Mouse (Mus musculus) limb, embryonic 12.5 days (tissue): ENCODE measurements around the gene Plxnc1. TPM values are rescaled to one million over a fixed set of nuclear protein-coding genes. Genes with fewer than 3 reads are reported as not detected.

ENCODE experiments used
- ATAC-seq: fragments of 200-750 bp; cut with Nextera tagmentation; 2 replicates; pipeline ENCODE4 v1.8.0; 2017; ENCODE audit warnings: low read depth, moderate TSS enrichment; ENCODE audit not compliant: insufficient number of reproducible peaks, insufficient read depth, low FRiP score, low TSS enrichment
- H3K27ac ChIP-seq: fragments of 300-500 bp; sonication (generic); 2 replicates; pipeline ENCODE4 v1.5.1; 2016; ENCODE audit warnings: mild to moderate bottlenecking, moderate library complexity
- H3K27me3 ChIP-seq: fragments of 300-500 bp; sonication (generic); 2 replicates; pipeline ENCODE4 v1.6.1; 2016; ENCODE audit warnings: mild to moderate bottlenecking, moderate library complexity
- H3K36me3 ChIP-seq: fragments of 300-500 bp; sonication (generic); 2 replicates; pipeline ENCODE4 v1.6.1; 2016; ENCODE audit warnings: mild to moderate bottlenecking, moderate library complexity
- H3K4me1 ChIP-seq: fragments of 300-500 bp; sonication (generic); replicated peaks from 2 replicates; pipeline ENCODE4 v1.6.1; 2016
- H3K4me2 ChIP-seq: fragments of 300-500 bp; sonication (generic); 2 replicates; pipeline ENCODE4 v1.6.1; 2016; ENCODE audit warnings: mild to moderate bottlenecking, moderate library complexity
- H3K4me3 ChIP-seq: fragments of 300-500 bp; sonication (generic); replicated peaks from 2 replicates; pipeline ENCODE4 v1.5.1; 2016; ENCODE audit warnings: mild to moderate bottlenecking
- H3K9ac ChIP-seq: fragments of 300-500 bp; sonication (generic); replicated peaks from 2 replicates; pipeline ENCODE4 v1.6.1; 2016; ENCODE audit warnings: mild to moderate bottlenecking, moderate library complexity
- H3K9me3 ChIP-seq: fragments of 300-500 bp; sonication (generic); 2 replicates; pipeline ENCODE4 v1.6.1; 2016; ENCODE audit warnings: mild to moderate bottlenecking, moderate library complexity
- WGBS: fragments of 180-500 bp; shearing (Covaris S2); methylation state at CpG from one replicate; pipeline ENCODE4 v1.1.7; 2016; 5-methylcytosine and 5-hydroxymethylcytosine counted together
- polyA plus RNA-seq: library from polyadenylated mRNA; unstranded; fragments of >200 nt; fragmentation: Nextera tagmentation; extraction: Ambion mirVana; gene quantifications from 2 replicates; pipeline ENCODE4 v1.2.1, GENCODE M21; 2016

The Plxnc1 gene
- polyA plus RNA-seq, 1 experiment from 2014 or later, result 1.3 TPM

DNA sequence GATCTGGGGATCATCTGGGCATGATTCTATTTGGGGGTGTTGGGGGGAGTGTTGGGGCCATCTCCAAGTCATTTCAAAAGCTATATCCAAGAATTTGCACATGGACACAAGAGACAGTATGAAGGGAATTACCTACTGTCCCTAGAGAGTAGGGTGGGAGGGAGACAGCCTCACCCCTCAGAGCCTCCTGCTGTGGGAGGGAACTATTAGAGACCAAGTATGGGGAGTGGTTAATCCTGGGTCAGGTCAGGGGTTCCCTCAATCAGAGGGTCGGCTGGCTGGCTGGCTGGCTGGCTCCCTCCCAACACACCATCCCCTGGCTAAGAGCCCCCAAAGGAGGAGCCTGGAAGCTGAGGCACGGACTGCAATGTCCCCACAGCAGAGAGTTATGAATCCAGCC lies 24.7 kb downstream of the Plxnc1 start:
- ATAC-seq, result no peak
- WGBS, result 57% methylated on average over 2 of the region's 2 CpGs
- Histone ChIP-seq H3K9me3 (no peaks in the 10 kb centered on the region), H3K4me1 (peaks cover 5% of the 10 kb centered on the region; the same call in 1 of the 2 replicates), H3K36me3 (no peaks in the 10 kb centered on the region), H3K4me2 (no peak overlapping the region), H3K4me3 (no peak overlapping the region), H3K9ac (no peak overlapping the region), H3K27me3 (no peaks in the 10 kb centered on the region), H3K27ac (no peak overlapping the region)

DNA sequence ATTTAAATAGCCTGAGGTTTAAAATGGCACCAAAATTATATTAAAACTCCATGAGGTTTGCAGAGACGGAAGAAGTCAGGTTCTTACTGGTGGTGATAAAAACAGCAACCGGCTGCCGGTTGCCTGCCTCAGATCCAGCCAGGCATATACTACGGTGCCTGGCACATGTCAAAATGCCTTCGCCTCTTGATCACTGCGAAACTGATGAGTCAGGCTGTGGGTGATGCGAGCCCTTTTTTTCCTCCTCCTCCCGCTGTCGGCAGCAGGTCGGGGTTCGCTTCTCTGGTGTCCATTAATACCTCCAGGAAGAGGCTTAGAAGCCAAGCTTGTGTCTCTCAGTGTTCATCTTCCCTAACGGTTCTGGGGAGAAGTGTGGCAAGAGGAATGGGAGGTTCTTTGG lies 25.1 kb downstream of the Plxnc1 start:
- ATAC-seq, result no peak
- no peak overlapping the region for H3K9ac ChIP-seq
- peaks cover 5% of the 10 kb centered on the region; the same call in 1 of the 2 replicates for H3K4me1 ChIP-seq
- no peak overlapping the region for H3K27ac ChIP-seq
- WGBS, result 66% methylated on average over 12 of the region's 12 CpGs
- no peaks in the 10 kb centered on the region for H3K9me3 ChIP-seq
- H3K36me3 ChIP-seq, result no peaks in the 10 kb centered on the region
- H3K4me3 ChIP-seq, result no peak overlapping the region
- no peaks in the 10 kb centered on the region for H3K27me3 ChIP-seq
- no peak overlapping the region for H3K4me2 ChIP-seq

GRCm38 (mm10) chr10:94918618-94919017 lies 26.0 kb downstream of the Plxnc1 start:
- no peak overlapping the region for H3K4me3 ChIP-seq
- no peak overlapping the region for H3K27ac ChIP-seq
- H3K9ac ChIP-seq, result no peak overlapping the region
- peaks cover 5% of the 10 kb centered on the region; the same call in 1 of the 2 replicates for H3K4me1 ChIP-seq
- H3K9me3 ChIP-seq, result no peaks in the 10 kb centered on the region
- H3K36me3 ChIP-seq, result no peaks in the 10 kb centered on the region
- H3K4me2 ChIP-seq, result no peak overlapping the region
- WGBS, result 86% methylated on average over 7 of the region's 7 CpGs
- H3K27me3 ChIP-seq, result no peaks in the 10 kb centered on the region
- no peak for ATAC-seq

DNA sequence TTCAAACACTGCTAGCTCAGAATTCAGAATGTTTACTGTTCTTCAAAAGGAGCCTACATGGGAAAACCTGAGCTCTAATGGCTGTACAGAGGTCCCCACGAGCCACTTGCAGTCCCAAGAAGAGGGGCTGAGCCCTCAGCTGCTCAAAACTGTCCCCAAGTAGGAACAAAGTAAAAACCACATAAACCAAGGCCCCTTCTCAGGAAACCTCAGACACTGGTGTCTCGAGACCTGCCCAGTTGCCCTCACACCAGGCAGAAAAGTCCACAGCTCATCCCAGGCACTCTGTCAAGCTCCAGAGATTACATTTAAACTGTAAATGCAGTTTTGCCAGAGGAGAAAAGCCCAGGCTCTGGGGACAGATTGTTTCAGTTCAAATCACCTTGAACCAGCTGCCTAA lies 26.6 kb downstream of the Plxnc1 start:
- no peak overlapping the region; the same call in 1 of the 2 replicates for H3K27ac ChIP-seq

GRCm38 (mm10) chr10:94917354-94917753 lies 27.3 kb downstream of the Plxnc1 start:
- Histone ChIP-seq H3K36me3 (no peaks in the 10 kb centered on the region), H3K27ac (no peak overlapping the region; the same call in 1 of the 2 replicates), H3K4me1 (peaks cover 5% of the 10 kb centered on the region; the same call in 1 of the 2 replicates), H3K9ac (no peak overlapping the region), H3K4me3 (no peak overlapping the region), H3K4me2 (no peak overlapping the region), H3K27me3 (no peaks in the 10 kb centered on the region), H3K9me3 (no peaks in the 10 kb centered on the region)
- ATAC-seq, result no peak
- WGBS, result 64% methylated on average over 4 of the region's 4 CpGs

More for the DNA sequence above, 26.6 kb downstream of the Plxnc1 start:
- 71% methylated on average over 2 of the region's 2 CpGs for WGBS
- peaks cover 5% of the 10 kb centered on the region; the same call in 1 of the 2 replicates for H3K4me1 ChIP-seq
- no peak for ATAC-seq
- no peaks in the 10 kb centered on the region for H3K36me3 ChIP-seq
- no peaks in the 10 kb centered on the region for H3K9me3 ChIP-seq
- no peaks in the 10 kb centered on the region for H3K27me3 ChIP-seq
- H3K9ac ChIP-seq, result no peak overlapping the region
- H3K4me2 ChIP-seq, result no peak overlapping the region
- no peak overlapping the region for H3K4me3 ChIP-seq

DNA sequence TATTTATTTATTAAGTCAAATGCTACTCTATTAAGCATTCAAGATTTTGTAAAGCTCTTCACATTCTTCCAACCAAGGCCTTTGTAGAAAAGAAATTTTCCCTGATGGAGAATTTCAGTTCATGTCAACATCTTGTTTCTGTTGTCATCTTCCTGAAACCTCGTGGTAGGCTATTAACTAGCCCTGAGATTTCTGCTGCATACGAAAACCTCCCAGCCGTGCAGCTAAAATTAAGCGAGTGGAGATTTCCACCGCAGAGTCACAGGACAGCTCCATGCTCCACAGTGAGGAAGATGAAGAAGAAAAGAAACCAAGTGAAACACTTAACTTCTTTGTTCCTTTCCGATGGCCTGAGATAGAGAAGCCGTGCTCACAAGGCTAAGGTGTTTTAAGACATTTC lies 28.0 kb downstream of the Plxnc1 start:
- H3K27ac ChIP-seq, result no peak overlapping the region
- H3K36me3 ChIP-seq, result no peaks in the 10 kb centered on the region
- no peak overlapping the region for H3K4me2 ChIP-seq
- no peak overlapping the region for H3K9ac ChIP-seq
- 90% methylated on average over 7 of the region's 7 CpGs for WGBS
- H3K27me3 ChIP-seq, result no peaks in the 10 kb centered on the region
- no peaks in the 10 kb centered on the region for H3K9me3 ChIP-seq
- no peak overlapping the region for H3K4me3 ChIP-seq
- H3K4me1 ChIP-seq, result peaks cover 5% of the 10 kb centered on the region; the same call in 1 of the 2 replicates
- ATAC-seq, result no peak

- H3K4me1 ChIP-seq, result peaks cover 5% of the 10 kb centered on the region; the same call in 1 of the 2 replicates
- no peak overlapping the region for H3K4me3 ChIP-seq
- H3K9ac ChIP-seq, result no peak overlapping the region
- no peak overlapping the region for H3K4me2 ChIP-seq
- no peak overlapping the region for H3K27ac ChIP-seq
- H3K27me3 ChIP-seq, result no peaks in the 10 kb centered on the region
- H3K36me3 ChIP-seq, result no peaks in the 10 kb centered on the region
- H3K9me3 ChIP-seq, result no peaks in the 10 kb centered on the region
- no peak for ATAC-seq
- 89% methylated on average over 6 of the region's 6 CpGs for WGBS
Measured at GRCm38 (mm10) chr10:94915746-94916145, 28.9 kb downstream of the Plxnc1 start.

GRCm38 (mm10) chr10:94914081-94914480 lies 30.6 kb downstream of the Plxnc1 start:
- H3K4me2 ChIP-seq, result no peak overlapping the region
- 93% methylated on average over 11 of the region's 11 CpGs for WGBS
- no peak overlapping the region for H3K9ac ChIP-seq
- peaks cover 5% of the 10 kb centered on the region; the same call in 1 of the 2 replicates for H3K4me1 ChIP-seq
- H3K4me3 ChIP-seq, result no peak overlapping the region
- H3K9me3 ChIP-seq, result no peaks in the 10 kb centered on the region
- ATAC-seq, result no peak
- H3K36me3 ChIP-seq, result no peaks in the 10 kb centered on the region
- H3K27me3 ChIP-seq, result no peaks in the 10 kb centered on the region
- H3K27ac ChIP-seq, result no peak overlapping the region

GRCm38 (mm10) chr10:94913336-94913739 lies 31.3 kb downstream of the Plxnc1 start:
- Histone ChIP-seq H3K4me3 (no peak overlapping the region), H3K9me3 (no peaks in the 10 kb centered on the region), H3K4me1 (peaks cover 5% of the 10 kb centered on the region; the same call in 1 of the 2 replicates), H3K27ac (no peak overlapping the region), H3K27me3 (no peaks in the 10 kb centered on the region), H3K9ac (no peak overlapping the region), H3K36me3 (no peaks in the 10 kb centered on the region), H3K4me2 (no peak overlapping the region)
- whole genome bisulfite sequencing, result 71% methylated on average over 5 of the region's 5 CpGs
- no peak for ATAC-seq

GRCm38 (mm10) chr10:94912551-94912950 lies 32.1 kb downstream of the Plxnc1 start:
- Histone ChIP-seq H3K27ac (no peak overlapping the region), H3K4me3 (no peak overlapping the region), H3K27me3 (no peaks in the 10 kb centered on the region), H3K9ac (no peak overlapping the region), H3K9me3 (no peaks in the 10 kb centered on the region), H3K4me1 (peaks cover 4% of the 10 kb centered on the region; the same call in 1 of the 2 replicates), H3K36me3 (no peaks in the 10 kb centered on the region), H3K4me2 (no peak overlapping the region)
- no peak for ATAC-seq
- 86% methylated on average over 1 of the region's 1 CpGs for WGBS

DNA sequence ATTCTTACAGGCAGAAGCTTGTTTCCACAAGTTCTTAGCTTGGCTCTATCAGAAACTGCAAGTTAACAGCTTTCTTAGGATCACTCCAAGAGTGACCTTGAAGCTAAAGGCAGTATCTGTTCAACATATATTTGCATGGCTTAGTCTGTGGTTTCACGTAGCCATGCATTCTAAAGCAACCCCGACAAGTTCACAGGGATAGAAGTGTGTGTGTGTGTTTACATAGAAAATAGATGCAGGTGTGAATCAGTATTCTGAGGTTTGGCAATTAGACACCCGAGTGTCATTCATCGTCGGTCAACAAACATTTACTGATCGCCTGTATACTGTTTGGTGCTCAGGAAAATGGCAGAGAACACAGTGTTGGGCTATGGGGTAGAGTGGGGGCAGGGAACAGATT lies 33.5 kb downstream of the Plxnc1 start:
- Histone ChIP-seq H3K4me3 (no peak overlapping the region), H3K36me3 (no peaks in the 10 kb centered on the region), H3K9me3 (no peaks in the 10 kb centered on the region), H3K27me3 (no peaks in the 10 kb centered on the region), H3K4me1 (peaks cover 4% of the 10 kb centered on the region), H3K9ac (no peak overlapping the region), H3K4me2 (no peak overlapping the region), H3K27ac (no peak overlapping the region)
- 89% methylated on average over 6 of the region's 6 CpGs for WGBS
- ATAC-seq, result no peak

- Histone ChIP-seq H3K9ac (no peak overlapping the region), H3K4me1 (peaks cover 10% of the 10 kb centered on the region), H3K4me2 (no peak overlapping the region), H3K9me3 (no peaks in the 10 kb centered on the region), H3K4me3 (no peak overlapping the region), H3K27ac (no peak overlapping the region), H3K36me3 (no peaks in the 10 kb centered on the region), H3K27me3 (no peaks in the 10 kb centered on the region)
- 92% methylated on average over 4 of the region's 4 CpGs for WGBS
- ATAC-seq, result no peak
Measured at GRCm38 (mm10) chr10:94910570-94910969, 34.1 kb downstream of the Plxnc1 start.
